Mouse (Mus musculus): ENCODE measurements around the gene C1qa. TPM values are rescaled to one million over a fixed set of nuclear protein-coding genes. Genes with fewer than 3 reads are reported as not detected.

C1qa gene
- polyA plus RNA-seq, 1 experiment from 2014 or later, result 16.2 TPM

DNA sequence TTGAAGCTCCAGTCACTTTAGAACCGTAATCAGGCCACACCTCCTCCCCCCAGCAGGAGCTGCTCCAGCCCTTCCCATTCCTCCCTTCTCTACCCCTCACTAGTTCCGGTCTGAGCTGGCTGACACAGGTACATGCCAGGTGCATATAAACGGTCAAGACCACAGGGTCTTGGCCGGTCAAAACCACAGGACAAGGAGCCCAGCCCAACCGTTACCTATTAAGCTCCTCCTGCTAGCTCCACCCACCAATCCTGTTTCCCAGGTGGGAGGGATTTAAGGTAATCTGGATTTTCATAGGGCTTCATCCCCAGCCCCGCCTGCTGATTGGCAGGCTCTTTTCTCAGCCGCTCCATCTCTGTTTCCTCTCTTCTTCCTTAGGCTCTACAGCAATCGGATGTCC is 20.4 kb downstream of the C1qa start:
- H3K4me3 ChIP-seq, result no peak overlapping the region
- H3K36me3 ChIP-seq, result no peaks in the 10 kb centered on the region
- H3K27me3 ChIP-seq, result no peaks in the 10 kb centered on the region
- no peaks in the 10 kb centered on the region for H3K4me1 ChIP-seq
- H3K4me2 ChIP-seq (replicated peaks), result no peak overlapping the region
- 0 out of 2 replicates have a peak, but pooled peaks have one; percentile 15 for ATAC-seq (ENCODE audit: insufficient number of reproducible peaks, insufficient read depth, low FRiP score, low TSS enrichment)
- no peak overlapping the region for H3K9ac ChIP-seq
- H3K27ac ChIP-seq, result no peak overlapping the region
- 45% methylated on average over 8 of the region's 8 CpGs for WGBS
- H3K9me3 ChIP-seq, result no peaks in the 10 kb centered on the region

DNA sequence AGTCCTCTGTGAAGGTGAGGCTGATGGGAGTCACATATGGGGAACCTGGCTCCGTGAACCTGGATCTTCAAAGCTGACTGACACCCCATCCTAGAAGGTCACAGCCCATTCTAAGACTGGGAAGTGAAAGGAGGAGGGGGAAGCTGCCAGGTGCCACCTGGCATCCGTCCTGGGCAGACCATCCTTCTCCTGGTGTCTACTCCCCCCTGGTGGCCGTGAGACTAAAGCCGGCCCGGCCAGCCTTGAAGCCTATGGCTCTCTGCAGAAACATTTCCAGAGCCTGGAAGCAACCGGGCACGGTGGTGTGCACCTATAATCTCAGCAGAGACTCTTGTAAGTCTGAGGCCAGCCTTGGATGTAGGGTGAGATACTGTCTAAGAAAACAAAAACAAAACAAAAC is 21.6 kb downstream of the C1qa start:
- WGBS, result 23% methylated on average over 7 of the region's 7 CpGs
- Histone ChIP-seq H3K27me3 (no peaks in the 10 kb centered on the region), H3K4me2 (replicated peaks) (no peak overlapping the region), H3K4me1 (no peaks in the 10 kb centered on the region), H3K27ac (no peak overlapping the region), H3K9me3 (no peaks in the 10 kb centered on the region), H3K36me3 (no peaks in the 10 kb centered on the region), H3K4me3 (no peak overlapping the region), H3K9ac (no peak overlapping the region)
- ATAC-seq (ENCODE audit: insufficient number of reproducible peaks, insufficient read depth, low FRiP score, low TSS enrichment), result 0 out of 2 replicates have a peak, but pooled peaks have one; percentile 17

DNA sequence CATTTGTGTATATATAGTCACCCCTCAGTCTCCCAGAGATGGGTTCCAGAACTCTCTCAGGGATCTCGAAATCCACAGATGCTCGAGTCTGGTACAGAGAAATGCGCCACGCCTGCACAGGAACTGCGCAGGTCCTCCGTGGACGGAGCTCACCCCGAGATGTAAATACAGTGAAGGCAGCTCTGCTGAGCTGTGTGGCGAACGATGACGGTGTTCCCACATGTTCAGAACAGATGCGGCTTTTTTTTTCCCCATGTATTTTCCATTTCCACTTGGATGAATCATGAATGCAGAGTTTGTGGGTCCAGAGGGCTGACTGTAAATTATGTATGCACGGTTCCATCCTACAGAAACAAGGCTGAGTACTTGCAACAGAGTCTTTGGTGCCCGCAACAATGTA is 23.6 kb downstream of the C1qa start:
- Histone ChIP-seq H3K4me1 (no peaks in the 10 kb centered on the region), H3K9me3 (no peaks in the 10 kb centered on the region), H3K9ac (no peak overlapping the region), H3K36me3 (no peaks in the 10 kb centered on the region), H3K27me3 (no peaks in the 10 kb centered on the region), H3K4me2 (replicated peaks) (no peak overlapping the region), H3K4me3 (no peak overlapping the region), H3K27ac (no peak overlapping the region)
- no peak for ATAC-seq (ENCODE audit: insufficient number of reproducible peaks, insufficient read depth, low FRiP score, low TSS enrichment)
- 87% methylated on average over 14 of the region's 14 CpGs for WGBS

DNA sequence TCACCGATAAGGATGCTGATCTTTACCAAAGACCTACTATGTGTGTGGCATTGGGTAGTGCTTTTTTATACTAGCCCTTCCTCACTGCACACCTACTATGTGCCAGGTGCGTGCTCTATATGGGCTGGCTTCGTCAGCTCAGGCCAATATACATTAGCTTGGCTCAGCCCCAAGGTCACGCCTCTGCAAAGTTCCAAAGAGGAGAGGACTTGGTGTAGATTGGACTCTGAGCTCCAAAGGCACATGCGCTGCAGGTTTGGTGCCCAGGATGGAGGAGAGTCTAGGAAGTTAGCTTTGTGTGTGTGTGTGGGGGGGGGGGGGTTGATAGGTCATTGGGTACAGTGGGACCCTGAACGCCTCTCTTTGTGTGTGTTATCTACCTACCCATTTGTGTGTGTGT is 30.2 kb downstream of the C1qa start:
- no peak for ATAC-seq (ENCODE audit: insufficient number of reproducible peaks, insufficient read depth, low FRiP score, low TSS enrichment)
- WGBS, result 74% methylated on average over 6 of the region's 6 CpGs
- no peak overlapping the region for H3K4me2 ChIP-seq (replicated peaks)
- peak overlapping the region; percentile 22; the same call in 1 of the 2 replicates for H3K9ac ChIP-seq
- H3K27ac ChIP-seq, result no peak overlapping the region
- no peaks in the 10 kb centered on the region for H3K9me3 ChIP-seq
- H3K36me3 ChIP-seq, result no peaks in the 10 kb centered on the region
- H3K4me3 ChIP-seq, result no peak overlapping the region
- peaks cover 23% of the 10 kb centered on the region for H3K4me1 ChIP-seq
- H3K27me3 ChIP-seq, result no peaks in the 10 kb centered on the region

DNA sequence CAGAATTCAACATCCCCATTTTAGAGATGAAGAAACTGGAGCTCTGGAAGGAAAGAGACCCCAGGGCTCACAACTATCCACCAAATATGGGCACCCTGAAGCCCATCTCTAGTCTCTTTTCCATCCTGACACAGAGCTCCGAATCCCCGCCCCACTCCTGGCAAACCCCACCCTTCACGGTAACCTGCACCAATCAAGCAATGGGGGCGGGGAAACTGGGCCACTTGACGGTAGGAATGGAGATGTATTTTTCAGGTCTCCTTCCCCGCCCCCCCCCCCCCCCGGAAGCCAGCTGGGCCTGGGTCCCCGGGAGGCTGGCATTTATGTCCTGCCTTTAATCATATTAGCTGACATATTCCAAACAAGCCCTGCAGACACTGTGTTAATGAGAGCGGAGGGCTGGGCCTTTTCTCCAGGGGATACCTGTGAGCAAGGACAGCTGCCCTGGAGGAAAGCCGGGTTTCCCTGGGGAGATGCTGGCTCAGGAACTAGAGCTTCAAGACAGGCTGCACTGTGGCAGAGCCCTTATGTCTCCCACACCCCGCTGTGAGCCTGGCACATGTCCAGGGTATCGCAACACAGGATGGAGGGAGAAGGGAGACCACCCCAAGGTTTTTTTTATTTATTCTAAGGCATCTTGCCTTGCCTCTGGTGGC is 30.8 kb downstream of the C1qa start:
- H3K9me3 ChIP-seq, result no peaks in the 10 kb centered on the region
- peaks cover 23% of the 10 kb centered on the region for H3K4me1 ChIP-seq
- no peak overlapping the region for H3K9ac ChIP-seq
- H3K27ac ChIP-seq, result no peak overlapping the region
- no peak overlapping the region for H3K4me3 ChIP-seq
- no peak for ATAC-seq (ENCODE audit: insufficient number of reproducible peaks, insufficient read depth, low FRiP score, low TSS enrichment)
- no peak overlapping the region for H3K4me2 ChIP-seq (replicated peaks)
- H3K27me3 ChIP-seq, result no peaks in the 10 kb centered on the region
- H3K36me3 ChIP-seq, result no peaks in the 10 kb centered on the region
- WGBS, result 18% methylated on average over 12 of the region's 12 CpGs

DNA sequence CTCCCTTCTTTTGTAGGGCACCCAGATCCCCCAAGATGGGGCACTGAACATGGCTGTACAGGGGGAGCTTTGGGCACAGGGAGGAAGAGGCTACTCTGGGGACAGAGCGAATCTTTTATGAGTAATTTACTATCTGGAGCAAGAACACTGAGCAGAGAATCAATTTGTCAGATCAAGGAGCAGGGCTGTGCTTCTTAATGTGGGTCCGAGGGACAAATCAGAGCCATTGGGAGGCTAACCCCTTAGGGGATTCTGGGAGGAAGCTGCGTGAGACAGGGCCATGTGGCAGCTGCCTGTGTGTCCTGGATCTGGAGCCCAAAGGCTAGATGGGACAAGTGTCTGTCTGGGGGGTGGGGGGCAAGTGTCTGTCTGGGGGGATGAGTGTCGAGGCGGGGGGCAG is 33.1 kb downstream of the C1qa start:
- Histone ChIP-seq H3K4me2 (replicated peaks) (no peak overlapping the region; the same call in 1 of the 2 replicates), H3K4me3 (no peak overlapping the region), H3K4me1 (peaks cover 34% of the 10 kb centered on the region), H3K27ac (no peak overlapping the region), H3K27me3 (peaks cover 3% of the 10 kb centered on the region; the same call in 1 of the 2 replicates), H3K36me3 (no peaks in the 10 kb centered on the region), H3K9ac (no peak overlapping the region), H3K9me3 (no peaks in the 10 kb centered on the region)
- no peak for ATAC-seq (ENCODE audit: insufficient number of reproducible peaks, insufficient read depth, low FRiP score, low TSS enrichment)
- 56% methylated on average over 5 of the region's 5 CpGs for WGBS

DNA sequence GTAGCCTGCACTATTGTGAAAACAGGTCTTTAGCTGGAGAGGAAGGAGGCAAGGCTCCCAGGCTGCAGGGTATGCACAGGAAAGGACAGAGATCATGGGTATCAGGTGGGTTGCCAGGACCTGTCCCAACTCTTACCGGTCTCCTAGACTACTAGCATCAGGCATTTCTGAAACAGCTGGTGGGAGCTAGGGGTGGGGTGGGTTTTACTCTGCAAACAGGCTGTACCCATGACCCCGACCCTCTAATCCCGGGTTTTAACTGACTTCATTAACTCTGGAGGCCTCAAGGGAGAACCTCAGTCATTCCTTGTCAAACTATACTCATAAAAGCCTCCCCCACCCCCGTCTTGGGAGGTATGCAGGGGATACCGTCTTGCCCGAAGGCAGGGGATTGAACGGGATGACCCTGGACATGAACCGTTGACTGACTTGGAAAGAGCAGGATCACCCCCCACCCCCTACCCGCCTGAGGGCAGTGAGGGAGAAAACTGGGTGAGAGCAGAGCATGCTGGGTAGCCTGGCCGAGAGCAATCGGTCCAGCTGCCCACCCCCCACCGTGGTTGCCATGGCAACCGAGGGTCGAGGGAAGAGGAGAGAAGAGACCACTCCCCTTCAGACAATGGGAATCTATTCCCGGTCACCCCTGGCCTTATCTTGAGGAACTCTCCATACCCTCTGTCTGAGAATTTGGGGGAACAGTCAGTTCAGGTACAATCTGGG is 33.7 kb downstream of the C1qa start:
- 7% methylated on average over 15 of the region's 15 CpGs for WGBS
- Histone ChIP-seq H3K9me3 (no peaks in the 10 kb centered on the region), H3K4me1 (peaks cover 34% of the 10 kb centered on the region), H3K4me3 (no peak overlapping the region), H3K27ac (no peak overlapping the region), H3K4me2 (replicated peaks) (peak overlapping the region; percentile 34), H3K9ac (no peak overlapping the region), H3K36me3 (no peaks in the 10 kb centered on the region), H3K27me3 (peaks cover 3% of the 10 kb centered on the region; the same call in 1 of the 2 replicates)
- ATAC-seq (ENCODE audit: insufficient number of reproducible peaks, insufficient read depth, low FRiP score, low TSS enrichment), result peak; percentile 38

DNA sequence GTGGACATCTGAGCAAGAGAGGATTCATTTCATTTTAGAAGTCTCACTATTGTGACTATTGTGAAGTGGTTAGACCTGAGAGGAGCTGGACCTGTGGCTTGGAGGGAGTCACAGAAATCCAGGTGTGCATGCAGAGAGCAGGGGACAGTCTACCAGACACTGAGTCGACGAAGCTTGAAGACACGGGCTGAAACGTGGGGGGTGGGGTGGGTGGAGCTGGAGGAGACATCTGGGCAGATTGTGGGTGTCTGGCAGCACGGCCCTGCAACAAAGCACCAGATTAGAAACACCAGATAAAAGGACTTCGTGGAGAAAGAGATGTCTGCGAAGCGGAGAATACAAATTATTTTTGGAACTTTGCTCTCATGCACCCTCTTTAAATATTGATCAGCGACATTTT is 35.1 kb downstream of the C1qa start:
- Histone ChIP-seq H3K4me1 (peaks cover 34% of the 10 kb centered on the region), H3K4me3 (no peak overlapping the region), H3K4me2 (replicated peaks) (no peak overlapping the region), H3K36me3 (no peaks in the 10 kb centered on the region), H3K27me3 (peaks cover 3% of the 10 kb centered on the region; the same call in 1 of the 2 replicates), H3K9me3 (no peaks in the 10 kb centered on the region), H3K27ac (no peak overlapping the region), H3K9ac (no peak overlapping the region)
- no peak for ATAC-seq (ENCODE audit: insufficient number of reproducible peaks, insufficient read depth, low FRiP score, low TSS enrichment)
- WGBS, result 59% methylated on average over 9 of the region's 9 CpGs

DNA sequence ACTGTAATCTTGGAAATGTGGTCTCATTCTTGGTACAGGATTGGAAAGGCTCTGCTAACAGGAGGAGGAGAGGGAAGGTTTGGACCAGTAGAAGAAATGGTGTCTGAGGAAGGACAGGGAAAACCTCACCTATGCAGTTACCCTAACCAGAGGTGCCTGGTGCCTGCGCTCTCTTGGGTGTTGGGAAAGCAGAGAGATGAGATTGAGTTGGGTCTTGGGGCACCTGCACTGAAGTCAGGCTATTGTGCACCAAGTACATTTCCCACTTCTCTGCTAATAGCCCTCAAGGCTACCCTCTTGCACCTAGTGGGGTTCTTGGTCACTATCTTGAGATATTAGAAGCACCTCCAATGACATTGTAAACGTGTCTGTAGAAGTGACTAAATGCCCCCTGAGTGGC is 36.2 kb downstream of the C1qa start:
- H3K9ac ChIP-seq, result no peak overlapping the region
- H3K9me3 ChIP-seq, result no peaks in the 10 kb centered on the region
- peaks cover 25% of the 10 kb centered on the region for H3K4me1 ChIP-seq
- no peak overlapping the region for H3K27ac ChIP-seq
- H3K4me3 ChIP-seq, result no peak overlapping the region
- H3K27me3 ChIP-seq, result peaks cover 3% of the 10 kb centered on the region; the same call in 1 of the 2 replicates
- 83% methylated on average over 2 of the region's 2 CpGs for WGBS
- no peak overlapping the region for H3K4me2 ChIP-seq (replicated peaks)
- no peak for ATAC-seq (ENCODE audit: insufficient number of reproducible peaks, insufficient read depth, low FRiP score, low TSS enrichment)
- H3K36me3 ChIP-seq, result no peaks in the 10 kb centered on the region

DNA sequence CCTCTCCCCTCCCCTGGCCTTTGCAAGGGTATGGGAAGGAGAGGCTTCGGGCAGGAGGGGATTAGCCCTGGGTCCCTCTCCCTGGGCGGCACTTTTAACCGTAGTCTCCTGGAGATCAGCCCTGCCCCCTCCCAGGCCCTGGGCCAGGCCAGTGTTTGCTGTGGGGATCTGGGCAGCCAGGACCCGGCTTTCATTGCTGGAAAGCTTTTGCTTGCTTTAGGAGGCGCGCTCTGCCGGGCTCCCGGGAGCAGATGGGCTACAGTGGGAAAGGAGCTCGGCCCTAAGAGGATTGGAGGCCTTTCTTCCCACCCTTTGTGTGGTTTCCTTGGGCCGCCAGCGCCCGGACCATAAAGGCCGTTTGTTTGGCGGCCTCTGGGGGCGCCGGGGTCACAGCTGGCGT is 36.8 kb downstream of the C1qa start:
- Histone ChIP-seq H3K27me3 (peaks cover 3% of the 10 kb centered on the region; the same call in 1 of the 2 replicates), H3K36me3 (no peaks in the 10 kb centered on the region), H3K4me3 (no peak overlapping the region), H3K4me2 (replicated peaks) (0 out of 2 replicates have a peak overlapping the region, but pooled peaks have one; percentile 0), H3K4me1 (peaks cover 24% of the 10 kb centered on the region), H3K9me3 (no peaks in the 10 kb centered on the region), H3K27ac (no peak overlapping the region; the same call in 1 of the 2 replicates), H3K9ac (no peak overlapping the region)
- 9% methylated on average over 17 of the region's 17 CpGs for WGBS
- no peak for ATAC-seq (ENCODE audit: insufficient number of reproducible peaks, insufficient read depth, low FRiP score, low TSS enrichment)

DNA sequence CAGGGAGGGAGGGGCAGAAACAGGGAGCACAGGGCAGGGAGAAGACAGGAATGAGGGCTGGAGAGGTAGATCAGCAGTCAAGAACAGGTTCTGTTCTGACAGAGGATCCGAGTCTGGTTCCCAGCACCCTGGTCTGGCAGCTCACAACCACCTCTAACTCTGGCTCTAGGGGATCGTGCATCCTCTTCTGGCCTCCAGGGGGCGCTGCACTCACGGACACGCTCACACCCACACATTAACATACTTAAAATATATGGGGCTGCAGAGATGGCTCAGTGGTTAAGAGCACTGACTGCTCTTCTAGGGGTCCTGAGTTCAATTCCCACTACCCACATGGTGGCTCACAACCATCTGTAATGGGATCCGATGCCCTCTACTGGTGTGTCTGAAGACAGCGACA is 38.6 kb downstream of the C1qa start:
- Histone ChIP-seq H3K9ac (no peak overlapping the region), H3K4me2 (replicated peaks) (no peak overlapping the region), H3K4me3 (no peak overlapping the region), H3K4me1 (peaks cover 19% of the 10 kb centered on the region), H3K9me3 (no peaks in the 10 kb centered on the region), H3K27ac (no peak overlapping the region), H3K27me3 (peaks cover 3% of the 10 kb centered on the region; the same call in 1 of the 2 replicates), H3K36me3 (no peaks in the 10 kb centered on the region)
- WGBS, result 83% methylated on average over 7 of the region's 7 CpGs
- no peak for ATAC-seq (ENCODE audit: insufficient number of reproducible peaks, insufficient read depth, low FRiP score, low TSS enrichment)

DNA sequence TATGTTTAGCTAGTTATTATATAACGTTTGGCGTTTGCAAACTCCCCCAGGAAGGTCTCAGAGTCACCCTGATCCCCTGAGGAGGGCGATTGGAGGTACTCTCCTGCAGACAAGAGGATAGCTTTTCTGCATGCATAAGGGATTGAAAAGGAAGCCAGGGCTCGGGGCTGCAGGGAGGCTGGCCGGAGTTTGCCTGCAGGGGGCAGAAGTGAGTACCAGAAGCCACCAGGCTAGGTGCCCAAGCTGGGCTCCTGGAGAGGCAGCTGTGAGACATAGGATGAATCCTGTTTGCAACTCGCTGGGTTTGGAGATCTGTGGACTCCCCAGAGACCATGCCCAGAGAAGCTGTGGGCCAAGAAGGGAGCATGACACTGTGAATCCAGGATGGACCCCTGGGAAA is 43.5 kb downstream of the C1qa start:
- H3K27me3 ChIP-seq, result no peaks in the 10 kb centered on the region
- no peaks in the 10 kb centered on the region for H3K9me3 ChIP-seq
- H3K4me1 ChIP-seq, result no peaks in the 10 kb centered on the region
- H3K27ac ChIP-seq, result no peak overlapping the region
- 26% methylated on average over 6 of the region's 6 CpGs for WGBS
- H3K4me2 ChIP-seq (replicated peaks), result no peak overlapping the region
- no peaks in the 10 kb centered on the region for H3K36me3 ChIP-seq
- H3K4me3 ChIP-seq, result no peak overlapping the region
- ATAC-seq (ENCODE audit: insufficient number of reproducible peaks, insufficient read depth, low FRiP score, low TSS enrichment), result no peak
- no peak overlapping the region for H3K9ac ChIP-seq

Data from embryonic facial prominence, embryonic 12.5 days (tissue).